Mouse (Mus musculus) adrenal gland, postnatal 4 days (tissue): ENCODE data around the gene Ptma. TPM values are rescaled to one million over a fixed set of nuclear protein-coding genes. Genes with fewer than 3 reads are reported as not detected.
"Not testable (repeated sequence)": the region's sequence is repeated elsewhere in the genome, so short reads cannot be mapped to it uniquely, and the experiment has no call there.

Source experiments
- DNase-seq, 2 experiments: peaks; one replicate each; pipeline ENCODE4 v3.0.0; 2021 to 2022; ENCODE audit warnings: low spot score in 2 of 2, mixed read lengths in 2 of 2
- total RNA-seq, 2 experiments: library from RNA; stranded (reverse); gene quantifications; 2 replicates each; pipeline ENCODE4 v1.2.3; 2021

The Ptma gene
- total RNA-seq, 2 experiments from 2014 or later, result 1,215 to 1,376 TPM

GRCm38 (mm10) chr1:86538383-86538782 is 11.9 kb downstream of the Ptma start:
- no peak for DNase-seq

GRCm38 (mm10) chr1:86539583-86539982 is 13.1 kb downstream of the Ptma start:
- not testable (repeated sequence) for DNase-seq

GRCm38 (mm10) chr1:86542584-86542983 is 16.1 kb downstream of the Ptma start:
- DNase-seq, result no peak

- DNase-seq, result no peak
Observed at GRCm38 (mm10) chr1:86546797-86547196, 20.3 kb downstream of the Ptma start.

- DNase-seq, result no peak
Observed at GRCm38 (mm10) chr1:86551299-86551698, 24.8 kb downstream of the Ptma start.

GRCm38 (mm10) chr1:86551877-86552276 is 25.4 kb downstream of the Ptma start:
- no peak for DNase-seq

- DNase-seq, result no peak
Observed at GRCm38 (mm10) chr1:86555665-86556064, 29.1 kb downstream of the Ptma start.

- DNase-seq, result no peak
Observed at GRCm38 (mm10) chr1:86557872-86558271, 31.3 kb downstream of the Ptma start.

GRCm38 (mm10) chr1:86559232-86559631 is 32.7 kb downstream of the Ptma start:
- DNase-seq, result no peak

- no peak for DNase-seq
Observed at GRCm38 (mm10) chr1:86562663-86563062, 36.1 kb downstream of the Ptma start.

- no peak for DNase-seq
Observed at GRCm38 (mm10) chr1:86568409-86568808, 41.9 kb downstream of the Ptma start.

- DNase-seq, result no peak
Observed at GRCm38 (mm10) chr1:86569292-86569860, 42.9 kb downstream of the Ptma start.

GRCm38 (mm10) chr1:86571381-86571780 is 44.9 kb downstream of the Ptma start:
- no peak for DNase-seq

- DNase-seq, result no peak
Observed at GRCm38 (mm10) chr1:86571941-86572340, 45.4 kb downstream of the Ptma start.

Other genes with a start within 250 kb of the Ptma start
- 1 to 10 TPM in 1 of 2 experiments, under 1 TPM in 1; 0.96 to 2.2 TPM for gene B3gnt7, start 223.9 kb upstream of the Ptma start, total RNA-seq
- 100 to 1,000 TPM; 335 to 347 TPM for gene Ncl, start 167.3 kb upstream of the Ptma start, total RNA-seq
- not detected for gene Nmur1, start 100.5 kb upstream of the Ptma start, total RNA-seq
- not detected for gene Tex44, start 100.4 kb upstream of the Ptma start, total RNA-seq
- 10 to 100 TPM; 35.8 to 35.9 TPM for gene Pde6d, start 55.9 kb downstream of the Ptma start, total RNA-seq
- 10 to 100 TPM; 22.2 to 24.2 TPM for gene Cops7b, start 56.2 kb downstream of the Ptma start, total RNA-seq
- gene Nppc, start 143.8 kb downstream of the Ptma start, total RNA-seq, result not detected
- gene Dis3l2, start 177.1 kb downstream of the Ptma start, total RNA-seq, result 10 to 100 TPM; 25.6 to 26.0 TPM